Mouse (Mus musculus): ENCODE measurements at regions not wholly inside any gene's neighbourhood (a gene's known extent, or its start where the extent isn't known, plus 50 kb on each side); places are given as distances from the start of the nearest gene placed in this dataset.

DNA sequence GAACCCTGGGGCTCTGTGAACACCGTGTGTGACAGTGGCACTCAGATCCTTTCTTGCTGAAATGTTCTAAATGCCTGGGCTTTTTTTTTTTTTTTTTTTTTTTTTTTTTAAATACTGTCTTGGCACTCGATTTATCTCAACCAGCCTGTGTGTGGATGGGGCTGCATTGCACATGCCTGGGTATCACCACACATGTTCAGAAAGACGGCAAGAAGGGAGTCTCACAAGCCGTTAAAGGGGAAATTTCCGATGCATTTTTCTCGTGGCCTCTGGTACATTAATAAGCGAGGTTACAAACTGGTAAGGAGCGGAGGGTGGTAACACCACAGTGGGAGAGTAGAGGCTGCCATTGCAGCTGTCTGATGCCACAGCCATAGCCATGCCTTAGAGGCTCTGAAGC, 176.8 kb downstream of the Gm26897 start:
- TF ChIP-seq CTCF (IDR thresholded peaks at IDR 0.05; ENCODE audit: low read depth, low read length) (no peak), POLR2A (IDR thresholded peaks at IDR 0.05; ENCODE audit: borderline replicate concordance, low read depth, low read length) (no peak)
- no peak overlapping the region for H3K4me3 ChIP-seq (ENCODE audit: insufficient read depth, low read length)

DNA sequence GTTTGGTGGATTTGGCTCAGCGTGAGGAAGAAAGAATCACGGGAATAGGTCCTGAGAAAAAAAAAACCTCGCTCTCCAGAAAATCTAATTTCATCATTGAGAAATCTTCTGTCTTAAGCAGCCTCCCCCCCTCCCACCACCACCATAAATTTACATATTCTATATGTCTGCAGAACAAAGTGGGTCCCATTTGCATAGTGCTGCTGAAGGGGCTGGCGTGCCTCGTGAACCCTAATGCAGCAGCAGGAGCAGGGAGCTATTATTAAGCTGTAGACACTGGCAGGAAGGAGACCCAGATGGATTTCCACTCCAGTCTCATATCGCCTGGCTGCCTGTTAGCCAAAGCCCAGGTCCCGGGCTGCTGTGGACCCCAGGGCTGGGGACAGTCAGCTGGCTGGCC, 179.6 kb downstream of the Gm26897 start:
- Histone ChIP-seq H3K4me1 (ENCODE audit: control insufficient read depth, insufficient read depth, low read length) (no peaks in the 10 kb centered on the region), H3K27ac (ENCODE audit: insufficient read depth, low read depth, low read length) (no peak overlapping the region), H3K4me3 (ENCODE audit: insufficient read depth, low read length) (no peak overlapping the region)
- no peak for TF ChIP-seq CTCF (IDR thresholded peaks at IDR 0.05; ENCODE audit: low read depth, low read length)
- TF ChIP-seq POLR2A (IDR thresholded peaks at IDR 0.05; ENCODE audit: borderline replicate concordance, low read depth, low read length), result no peak

More for the DNA sequence above, 176.8 kb downstream of the Gm26897 start:
- Histone ChIP-seq H3K27ac (ENCODE audit: insufficient read depth, low read depth, low read length) (no peak overlapping the region), H3K4me1 (ENCODE audit: control insufficient read depth, insufficient read depth, low read length) (no peaks in the 10 kb centered on the region)

DNA sequence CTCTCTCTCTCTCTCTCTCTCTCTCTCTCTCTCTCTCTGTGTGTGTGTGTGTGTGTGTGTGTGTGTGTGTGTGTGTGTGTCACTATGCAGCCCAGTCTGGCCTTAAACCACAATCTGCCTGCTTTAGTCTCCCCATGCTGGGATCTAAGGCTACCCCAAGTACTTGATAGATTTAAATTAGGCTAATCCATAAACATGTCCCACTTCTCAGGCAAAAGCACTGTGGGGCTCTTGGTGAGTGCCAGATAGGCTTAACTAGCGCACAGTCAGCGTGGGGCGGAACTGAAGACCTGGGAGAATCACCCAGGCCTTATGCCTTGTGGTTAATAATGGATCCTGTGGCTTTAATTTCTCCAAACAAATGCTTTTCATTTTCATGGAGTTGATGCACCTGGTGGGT, 180.6 kb downstream of the Gm26897 start:
- no peak overlapping the region for H3K4me3 ChIP-seq (ENCODE audit: insufficient read depth, low read length)
- no peak overlapping the region for H3K27ac ChIP-seq (ENCODE audit: insufficient read depth, low read depth, low read length)
- no peaks in the 10 kb centered on the region for H3K4me1 ChIP-seq (ENCODE audit: control insufficient read depth, insufficient read depth, low read length)
- TF ChIP-seq POLR2A (IDR thresholded peaks at IDR 0.05; ENCODE audit: borderline replicate concordance, low read depth, low read length) (no peak), CTCF (IDR thresholded peaks at IDR 0.05; ENCODE audit: low read depth, low read length) (no peak)

DNA sequence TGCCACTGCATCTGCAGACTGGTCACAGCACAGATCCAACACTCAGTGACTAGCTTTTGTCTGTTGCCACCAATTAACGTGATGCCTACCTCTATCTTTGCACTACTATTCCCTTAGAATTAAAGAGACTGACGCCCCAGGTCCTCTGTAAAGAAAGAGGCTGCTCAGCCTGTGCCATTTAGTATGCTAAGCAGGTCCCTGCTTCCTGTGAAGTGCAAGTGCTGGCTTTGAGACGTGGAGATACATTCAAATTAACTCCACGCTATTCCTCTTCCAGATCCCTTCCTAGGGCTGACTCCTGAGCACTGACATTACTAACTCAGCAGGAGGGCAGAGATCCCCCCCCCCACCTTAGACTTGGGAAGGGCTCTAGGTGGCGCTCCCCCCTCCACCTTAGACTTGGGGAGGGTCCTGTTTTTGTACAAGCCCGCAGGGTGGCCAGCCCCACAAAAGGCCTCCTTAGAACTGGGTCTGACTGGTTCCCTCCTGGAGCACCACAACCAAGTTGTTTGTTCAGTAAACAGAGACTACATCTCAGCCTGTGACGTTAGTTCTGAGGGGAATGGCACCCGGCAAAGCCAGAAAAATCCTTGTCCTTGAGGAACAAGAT, 184.0 kb downstream of the Gm26897 start:
- H3K4me1 ChIP-seq (ENCODE audit: control insufficient read depth, insufficient read depth, low read length), result no peaks in the 10 kb centered on the region
- no peak for TF ChIP-seq CTCF (IDR thresholded peaks at IDR 0.05; ENCODE audit: low read depth, low read length)
- TF ChIP-seq POLR2A (IDR thresholded peaks at IDR 0.05; ENCODE audit: borderline replicate concordance, low read depth, low read length), result no peak
- H3K4me3 ChIP-seq (ENCODE audit: insufficient read depth, low read length), result no peak overlapping the region
- no peak overlapping the region for H3K27ac ChIP-seq (ENCODE audit: insufficient read depth, low read depth, low read length)

DNA sequence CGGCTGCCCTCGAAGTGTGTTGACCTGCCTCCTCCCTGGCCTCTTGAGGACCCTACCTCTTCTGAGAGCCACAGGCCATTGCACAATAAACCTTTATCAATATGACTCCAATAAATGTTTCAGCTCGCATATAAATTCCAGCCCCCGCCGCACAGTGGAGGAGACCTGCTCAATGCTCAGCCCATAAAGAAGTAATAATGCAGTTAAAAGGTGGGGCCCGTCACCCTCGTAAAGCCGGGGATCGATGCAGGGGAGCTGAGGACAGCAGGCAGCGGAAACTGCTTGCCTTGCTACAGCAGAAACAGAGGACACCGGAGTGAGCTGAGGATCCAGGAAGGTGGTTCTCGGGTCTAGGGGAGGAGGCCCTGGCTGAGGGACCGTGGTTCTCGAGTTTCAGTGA, 185.2 kb downstream of the Gm26897 start:
- no peak overlapping the region for H3K27ac ChIP-seq (ENCODE audit: insufficient read depth, low read depth, low read length)
- TF ChIP-seq POLR2A (IDR thresholded peaks at IDR 0.05; ENCODE audit: borderline replicate concordance, low read depth, low read length), result no peak
- no peak for TF ChIP-seq CTCF (IDR thresholded peaks at IDR 0.05; ENCODE audit: low read depth, low read length)
- no peak overlapping the region for H3K4me3 ChIP-seq (ENCODE audit: insufficient read depth, low read length)
- H3K4me1 ChIP-seq (ENCODE audit: control insufficient read depth, insufficient read depth, low read length), result no peaks in the 10 kb centered on the region

DNA sequence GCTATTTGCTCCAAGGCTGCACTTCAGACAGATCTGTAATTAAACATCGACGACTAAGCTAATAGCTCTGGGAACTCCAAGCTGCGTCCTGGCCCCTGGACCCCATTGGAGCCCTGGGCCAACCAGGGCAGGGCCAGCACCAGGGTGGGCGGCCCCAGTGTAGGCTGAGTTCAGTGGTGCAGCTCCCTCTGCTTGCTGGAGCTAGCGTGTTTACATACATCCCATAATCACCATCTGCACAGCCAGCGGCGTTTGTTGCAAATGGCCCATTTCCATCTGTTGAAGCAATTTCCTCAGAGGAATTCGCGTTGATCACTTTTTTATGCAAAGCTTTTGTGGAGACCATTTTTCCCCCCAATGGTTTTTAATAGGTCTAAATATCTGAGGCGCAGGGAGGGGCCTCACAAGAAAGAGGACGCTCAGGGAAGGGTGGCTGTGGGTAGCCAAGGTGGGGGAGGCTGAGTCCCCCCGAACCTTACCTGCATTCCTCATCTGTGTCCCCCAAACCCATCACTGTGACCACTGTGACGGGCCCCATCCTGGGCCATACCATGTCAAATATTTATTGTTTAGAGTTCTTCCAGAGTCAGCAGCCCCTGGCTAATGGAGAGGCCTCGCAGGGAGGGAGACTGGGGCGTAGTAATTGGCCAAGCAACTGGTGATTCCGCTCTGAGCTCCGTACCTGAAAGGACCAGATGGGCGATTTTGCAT, 189.4 kb downstream of the Gm26897 start:
- Histone ChIP-seq H3K4me1 (ENCODE audit: control insufficient read depth, insufficient read depth, low read length) (no peaks in the 10 kb centered on the region), H3K27ac (ENCODE audit: insufficient read depth, low read depth, low read length) (no peak overlapping the region), H3K4me3 (ENCODE audit: insufficient read depth, low read length) (no peak overlapping the region)
- TF ChIP-seq POLR2A (IDR thresholded peaks at IDR 0.05; ENCODE audit: borderline replicate concordance, low read depth, low read length) (no peak), CTCF (IDR thresholded peaks at IDR 0.05; ENCODE audit: low read depth, low read length) (no peak)

DNA sequence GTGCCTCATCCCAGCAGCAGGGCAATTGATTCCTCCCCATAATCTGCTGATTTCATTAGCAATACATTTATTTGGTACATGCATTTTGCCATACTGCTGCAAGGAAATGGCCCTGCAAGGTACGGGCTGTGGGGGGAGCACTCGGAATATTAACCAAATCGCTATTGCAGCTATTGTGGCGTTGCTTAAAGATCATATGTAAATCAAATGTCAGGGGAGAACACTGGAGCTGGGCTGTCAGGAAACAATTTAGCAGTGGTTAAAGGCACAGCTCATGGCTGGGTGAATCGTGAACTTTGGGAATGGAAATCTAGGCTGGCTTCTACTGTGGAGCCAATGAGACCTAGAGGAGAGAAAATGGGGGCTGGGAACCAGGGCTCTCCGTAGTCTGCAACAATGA, 192.0 kb downstream of the Gm26897 start:
- TF ChIP-seq CTCF (IDR thresholded peaks at IDR 0.05; ENCODE audit: low read depth, low read length) (no peak), POLR2A (IDR thresholded peaks at IDR 0.05; ENCODE audit: borderline replicate concordance, low read depth, low read length) (no peak)
- no peaks in the 10 kb centered on the region for H3K4me1 ChIP-seq (ENCODE audit: control insufficient read depth, insufficient read depth, low read length)
- no peak overlapping the region for H3K27ac ChIP-seq (ENCODE audit: insufficient read depth, low read depth, low read length)
- H3K4me3 ChIP-seq (ENCODE audit: insufficient read depth, low read length), result no peak overlapping the region

DNA sequence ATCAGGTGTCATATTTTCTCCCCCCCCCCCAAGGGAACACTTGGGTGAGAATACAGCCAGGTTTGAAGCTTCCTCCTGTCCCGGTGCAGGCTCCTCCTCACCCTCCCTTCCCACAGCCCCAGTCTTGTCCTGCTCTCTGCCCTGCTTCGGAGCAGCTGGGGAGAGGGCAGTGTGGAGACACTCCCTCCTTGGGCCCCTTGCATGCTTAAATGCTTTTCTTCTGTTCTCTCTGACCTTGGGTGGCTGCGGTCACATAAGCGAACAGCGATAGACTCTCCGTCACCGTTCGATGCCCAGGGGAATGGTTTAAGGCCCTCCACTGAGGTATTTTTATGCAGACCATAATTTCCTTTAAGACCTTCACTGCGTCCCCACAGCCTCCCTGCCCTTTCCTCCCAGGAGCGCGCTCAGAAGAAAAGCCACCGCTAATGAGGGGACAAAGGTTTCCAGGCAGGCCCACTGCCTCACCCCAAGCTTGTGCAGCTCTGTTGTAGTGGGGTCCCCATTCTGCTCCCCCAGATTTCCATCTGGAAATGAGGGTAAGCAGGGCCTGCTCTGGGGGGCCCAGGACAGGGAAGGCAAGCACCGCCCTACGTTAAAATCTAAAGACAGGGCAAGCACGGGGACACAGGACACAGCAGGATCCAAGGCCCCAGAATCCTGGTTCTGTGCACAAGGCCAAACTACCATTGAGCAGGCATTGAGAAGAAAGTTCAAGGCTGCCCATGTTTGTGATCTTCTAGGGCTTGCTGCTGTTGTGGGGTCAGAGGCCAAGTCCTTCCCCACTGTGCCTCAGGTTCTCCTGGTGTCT, 195.7 kb downstream of the Gm26897 start:
- Histone ChIP-seq H3K4me3 (ENCODE audit: insufficient read depth, low read length) (no peak overlapping the region), H3K4me1 (ENCODE audit: control insufficient read depth, insufficient read depth, low read length) (no peaks in the 10 kb centered on the region), H3K27ac (ENCODE audit: insufficient read depth, low read depth, low read length) (no peak overlapping the region)
- no peak for TF ChIP-seq CTCF (IDR thresholded peaks at IDR 0.05; ENCODE audit: low read depth, low read length)
- no peak for TF ChIP-seq POLR2A (IDR thresholded peaks at IDR 0.05; ENCODE audit: borderline replicate concordance, low read depth, low read length)

DNA sequence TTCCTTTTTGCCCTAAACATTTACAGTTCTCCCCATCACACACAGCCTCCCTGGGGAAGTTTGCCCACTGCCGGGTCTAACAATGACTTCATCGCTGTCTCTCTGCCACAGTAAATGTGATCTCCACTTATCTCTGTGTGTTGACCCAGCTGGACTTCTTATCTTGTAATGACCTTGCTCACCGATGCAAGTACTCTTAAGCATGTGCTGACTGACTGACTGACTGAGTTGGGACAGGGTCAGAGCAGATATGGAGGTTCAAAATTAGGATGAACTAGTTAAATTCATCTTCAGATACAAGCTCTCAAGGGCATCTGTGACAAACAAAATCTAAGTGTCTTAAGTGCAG, 196.2 kb downstream of the Gm26897 start:
- Histone ChIP-seq H3K4me3 (ENCODE audit: insufficient read depth, low read length) (no peak overlapping the region), H3K27ac (ENCODE audit: insufficient read depth, low read depth, low read length) (no peak overlapping the region), H3K4me1 (ENCODE audit: control insufficient read depth, insufficient read depth, low read length) (no peaks in the 10 kb centered on the region)
- no peak for TF ChIP-seq POLR2A (IDR thresholded peaks at IDR 0.05; ENCODE audit: borderline replicate concordance, low read depth, low read length)
- no peak for TF ChIP-seq CTCF (IDR thresholded peaks at IDR 0.05; ENCODE audit: low read depth, low read length)

DNA sequence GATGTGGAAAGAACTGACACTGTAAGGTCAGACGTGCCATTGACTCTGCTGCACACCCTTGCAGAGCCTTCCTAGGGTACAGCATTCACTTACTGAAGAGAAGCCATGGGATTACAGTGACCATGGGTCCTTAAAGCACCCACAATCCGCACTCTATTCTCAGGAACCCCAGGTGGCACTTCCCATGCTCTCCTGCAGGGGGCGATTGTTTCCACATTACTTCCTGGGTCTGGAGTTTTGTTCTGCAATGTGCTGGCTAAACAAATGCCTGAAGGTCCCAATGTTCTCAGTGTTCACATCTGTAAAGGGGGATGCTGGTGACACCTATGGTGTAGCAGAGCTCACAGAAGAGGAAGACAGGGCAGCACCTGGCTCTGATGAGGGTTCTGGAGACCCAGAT, 198.0 kb downstream of the Gm26897 start:
- Histone ChIP-seq H3K27ac (ENCODE audit: insufficient read depth, low read depth, low read length) (no peak overlapping the region), H3K4me1 (ENCODE audit: control insufficient read depth, insufficient read depth, low read length) (no peaks in the 10 kb centered on the region), H3K4me3 (ENCODE audit: insufficient read depth, low read length) (no peak overlapping the region)
- TF ChIP-seq POLR2A (IDR thresholded peaks at IDR 0.05; ENCODE audit: borderline replicate concordance, low read depth, low read length) (no peak), CTCF (IDR thresholded peaks at IDR 0.05; ENCODE audit: low read depth, low read length) (peak; percentile 15; the same call in 1 of the 2 replicates)

Data from bone marrow macrophage, adult 2 months (primary cell).